Mouse (Mus musculus): ENCODE results near the gene Ctnnb1.

- TF ChIP-seq CTCF (IDR thresholded peaks at IDR 0.05; ENCODE audit: borderline replicate concordance, control insufficient read depth, extremely low read depth, insufficient read depth, low read length, poor library complexity) (no peak), POLR2A (IDR thresholded peaks at IDR 0.05; ENCODE audit: control insufficient read depth, extremely low read depth, insufficient read depth, low read length, poor library complexity) (no peak)
Observed at GRCm38 (mm10) chr9:120896502-120896901, 32.5 kb upstream of the Ctnnb1 start.

Data from thymus, adult 2 months (tissue).